ENCODE assay signal across 16 mouse cellular contexts in genomic region chr4:39812766-39813165, GRCm38 (mm10).
"Had no signal": no experiment of that assay in that cellular context is flagged by ENCODE, and none has a peak within 500 bp of the region (broad histone marks: within the 10 kb centered on the region; RNA-seq: fewer than 3 reads in every experiment).

No protein-coding gene starts in this region.

- H3K9ac ChIP-seq: limb, embryonic 12.5 days; limb, embryonic 15.5 days; liver, embryonic 14.5 days; liver, postnatal 0 days; lung, embryonic 14.5 days; neural tube, embryonic 13.5 days had no signal

- H3K4me1 ChIP-seq: limb, embryonic 12.5 days; limb, embryonic 15.5 days; neural tube, embryonic 13.5 days had no signal

- H3K4me2 ChIP-seq: limb, embryonic 12.5 days; limb, embryonic 15.5 days; liver, embryonic 11.5 days; lung, embryonic 14.5 days; neural tube, embryonic 13.5 days had no signal

- H3K27ac ChIP-seq: limb, embryonic 12.5 days; limb, embryonic 15.5 days; liver, embryonic 14.5 days; macrophage; neural tube, embryonic 13.5 days had no signal

- H3K4me3 ChIP-seq: limb, embryonic 12.5 days; limb, embryonic 15.5 days; neural tube, embryonic 13.5 days had no signal

- H3K27me3 ChIP-seq: limb, embryonic 12.5 days; limb, embryonic 15.5 days; neural tube, embryonic 13.5 days had no signal

- H3K36me3 ChIP-seq: limb, embryonic 12.5 days; limb, embryonic 15.5 days; neural tube, embryonic 13.5 days had no signal

- H3K9me3 ChIP-seq: limb, embryonic 12.5 days; limb, embryonic 15.5 days; neural tube, embryonic 13.5 days had no signal

- DNase-seq: kidney, adult 18-20 months; kidney, adult 9 months; kidney, postnatal 14 days; kidney, postnatal 4 days; left cerebral cortex, postnatal 4 days; liver, postnatal 0 days; lung, embryonic 14.5 days; thymus, adult 18-20 months; thymus, postnatal 36 days had no signal

- ATAC-seq: liver, postnatal 0 days; lung, postnatal 0 days had no signal
